Mouse (Mus musculus): ENCODE results near the gene Slc17a8. TPM values are rescaled to one million over a fixed set of nuclear protein-coding genes. Genes with fewer than 3 reads are reported as not detected.
"Not testable (repeated sequence)": the region's sequence is repeated elsewhere in the genome, so short reads cannot be mapped to it uniquely, and the experiment has no call there.

The Slc17a8 gene
- polyA plus RNA-seq (2014; fragmentation: Nextera tagmentation; extraction: Ambion mirVana): 0.31 TPM in 1 of 2 replicates, not detected in the other

GRCm38 (mm10) chr10:89621129-89621528 lies at the start of gene Slc17a8:
TSS of gene Slc17a8 (minus strand) at chr10:89621253.
- Histone ChIP-seq H3K27me3 (ENCODE audit: control insufficient read depth, insufficient read depth, low read length) (no peaks in the 10 kb centered on the region), H3K4me3 (ENCODE audit: low read depth, low read length) (no peak within 1 kb of the TSS), H3K4me2 (ENCODE audit: low read depth) (no peak within 1 kb of the TSS), H3K36me3 (ENCODE audit: control insufficient read depth, insufficient read depth, low read length) (no peaks in the 10 kb centered on the region), H3K9ac (ENCODE audit: low read length) (no peak within 1 kb of the TSS), H3K27ac (ENCODE audit: low read depth, low read length) (no peak within 1 kb of the TSS), H3K9me3 (ENCODE audit: control insufficient read depth, low read length) (no peaks in the 10 kb centered on the region), H3K4me1 (ENCODE audit: control insufficient read depth, insufficient read depth, low read length) (no peaks in the 10 kb centered on the region)
- no peak for ATAC-seq (ENCODE audit: insufficient read depth, low FRiP score, low TSS enrichment)
- DNase-seq (ENCODE audit: low spot score): no peak
- 31% methylated on average over 7 of the region's 7 CpGs for WGBS

DNA sequence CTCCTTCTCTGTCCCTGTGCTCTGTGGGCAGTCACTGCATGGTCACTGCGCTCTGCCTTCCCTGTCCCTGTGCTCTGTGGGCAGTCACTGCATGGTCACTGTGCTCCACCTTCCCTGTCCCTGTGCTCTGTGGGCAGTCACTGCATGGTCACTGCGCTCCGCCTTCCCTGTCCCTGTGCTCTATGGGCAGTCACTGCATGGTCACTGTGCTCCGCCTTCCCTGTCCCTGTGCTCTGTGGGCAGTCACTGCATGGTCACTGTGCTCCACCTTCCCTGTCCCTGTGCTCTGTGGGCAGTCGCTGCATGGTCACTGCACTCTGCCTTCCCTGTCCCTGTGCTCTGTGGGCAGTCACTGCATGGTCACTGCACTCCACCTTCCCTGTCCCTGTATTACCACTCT lies 49.3 kb upstream of the Slc17a8 start:
- H3K27me3 ChIP-seq (ENCODE audit: control insufficient read depth, insufficient read depth, low read length); ATAC-seq (ENCODE audit: insufficient read depth, low FRiP score, low TSS enrichment); H3K4me1 ChIP-seq (ENCODE audit: control insufficient read depth, insufficient read depth, low read length); H3K9ac ChIP-seq (ENCODE audit: low read length); H3K36me3 ChIP-seq (ENCODE audit: control insufficient read depth, insufficient read depth, low read length); DNase-seq (ENCODE audit: low spot score); H3K4me2 ChIP-seq (ENCODE audit: low read depth); H3K27ac ChIP-seq (ENCODE audit: low read depth, low read length); H3K4me3 ChIP-seq (ENCODE audit: low read depth, low read length); H3K9me3 ChIP-seq (ENCODE audit: control insufficient read depth, low read length): not testable (repeated sequence)
- 98% methylated on average over 5 of the region's 5 CpGs for WGBS

DNA sequence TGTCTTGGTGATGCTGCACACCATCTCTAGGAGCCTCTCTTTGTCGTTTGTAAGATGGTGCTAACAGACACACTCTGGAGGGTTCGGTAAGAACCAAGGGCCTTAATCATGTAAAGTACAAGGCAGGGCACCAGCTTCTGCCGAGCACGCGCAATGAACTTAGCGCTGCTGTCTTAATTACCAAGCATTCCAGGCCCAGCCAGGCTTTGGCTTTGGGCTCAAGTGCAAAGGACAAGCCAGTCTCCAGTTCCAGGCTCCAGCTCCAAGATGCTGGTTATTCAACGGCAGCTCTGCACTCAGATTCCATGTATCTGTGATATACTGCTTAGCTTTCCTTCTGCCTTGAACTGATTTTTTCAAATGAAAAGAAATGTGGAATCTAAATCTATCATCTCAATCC lies 46.5 kb upstream of the Slc17a8 start:
- Histone ChIP-seq H3K9ac (ENCODE audit: low read length) (no peak overlapping the region), H3K9me3 (ENCODE audit: control insufficient read depth, low read length) (no peaks in the 10 kb centered on the region), H3K4me3 (ENCODE audit: low read depth, low read length) (no peak overlapping the region), H3K27me3 (ENCODE audit: control insufficient read depth, insufficient read depth, low read length) (no peaks in the 10 kb centered on the region), H3K36me3 (ENCODE audit: control insufficient read depth, insufficient read depth, low read length) (no peaks in the 10 kb centered on the region), H3K4me2 (ENCODE audit: low read depth) (no peak overlapping the region), H3K27ac (ENCODE audit: low read depth, low read length) (no peak overlapping the region), H3K4me1 (ENCODE audit: control insufficient read depth, insufficient read depth, low read length) (no peaks in the 10 kb centered on the region)
- ATAC-seq (ENCODE audit: insufficient read depth, low FRiP score, low TSS enrichment) (no peak), DNase-seq (ENCODE audit: low spot score) (no peak)
- WGBS: 87% methylated on average over 7 of the region's 7 CpGs

DNA sequence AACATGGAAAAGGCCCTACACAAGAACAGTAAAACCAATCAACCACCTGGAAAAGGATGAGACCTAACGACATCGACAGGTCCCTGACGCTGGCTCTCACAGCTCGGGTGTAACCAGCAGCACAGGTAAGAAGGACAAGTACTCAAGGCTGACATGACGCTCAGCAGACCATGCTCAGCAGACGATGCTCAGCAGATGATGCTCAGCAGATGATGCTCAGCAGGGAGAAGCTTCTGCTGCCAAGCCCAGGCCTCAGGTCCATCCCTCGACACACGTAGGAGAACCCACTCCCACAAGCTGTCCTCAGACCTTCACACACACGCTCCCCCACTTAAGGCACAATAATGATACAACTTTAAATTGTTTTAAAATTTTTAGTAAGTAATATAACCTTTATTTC lies 44.6 kb upstream of the Slc17a8 start:
- no peak overlapping the region for H3K4me3 ChIP-seq (ENCODE audit: low read depth, low read length)
- 94% methylated on average over 9 of the region's 9 CpGs for WGBS
- no peak overlapping the region for H3K9ac ChIP-seq (ENCODE audit: low read length)
- no peaks in the 10 kb centered on the region for H3K36me3 ChIP-seq (ENCODE audit: control insufficient read depth, insufficient read depth, low read length)
- no peak for DNase-seq (ENCODE audit: low spot score)
- H3K27ac ChIP-seq (ENCODE audit: low read depth, low read length): no peak overlapping the region
- H3K27me3 ChIP-seq (ENCODE audit: control insufficient read depth, insufficient read depth, low read length): no peaks in the 10 kb centered on the region
- no peaks in the 10 kb centered on the region for H3K9me3 ChIP-seq (ENCODE audit: control insufficient read depth, low read length)
- H3K4me1 ChIP-seq (ENCODE audit: control insufficient read depth, insufficient read depth, low read length): no peaks in the 10 kb centered on the region
- ATAC-seq (ENCODE audit: insufficient read depth, low FRiP score, low TSS enrichment): no peak
- no peak overlapping the region for H3K4me2 ChIP-seq (ENCODE audit: low read depth)

- ATAC-seq (ENCODE audit: insufficient read depth, low FRiP score, low TSS enrichment): no peak
- 92% methylated on average over 8 of the region's 8 CpGs for WGBS
Observed at GRCm38 (mm10) chr10:89664977-89665645, 44.1 kb upstream of the Slc17a8 start.

DNA sequence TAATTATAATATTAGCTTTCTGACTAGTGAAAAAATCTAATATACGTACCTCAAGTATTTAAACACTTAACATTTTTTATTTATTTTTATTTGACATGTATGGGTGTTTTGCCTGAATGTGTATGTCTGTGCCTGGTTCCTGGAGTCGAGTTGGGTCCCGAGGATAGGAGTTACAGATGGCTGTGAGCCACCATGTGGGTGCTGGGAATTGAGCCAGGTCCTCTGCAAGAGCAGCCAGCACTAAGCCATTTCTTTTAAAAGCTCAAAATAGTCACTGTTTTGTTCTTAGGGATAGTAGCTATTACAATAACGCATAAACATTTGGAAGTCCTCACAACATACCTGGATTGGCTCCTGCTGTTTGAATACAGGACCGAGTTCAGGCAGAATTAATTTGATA lies 35.3 kb upstream of the Slc17a8 start:
- H3K9me3 ChIP-seq (ENCODE audit: control insufficient read depth, low read length): no peaks in the 10 kb centered on the region
- no peak overlapping the region for H3K4me2 ChIP-seq (ENCODE audit: low read depth)
- H3K36me3 ChIP-seq (ENCODE audit: control insufficient read depth, insufficient read depth, low read length): peaks cover 5% of the 10 kb centered on the region
- H3K4me3 ChIP-seq (ENCODE audit: low read depth, low read length): no peak overlapping the region
- H3K27me3 ChIP-seq (ENCODE audit: control insufficient read depth, insufficient read depth, low read length): no peaks in the 10 kb centered on the region
- DNase-seq (ENCODE audit: low spot score) (no peak), ATAC-seq (ENCODE audit: insufficient read depth, low FRiP score, low TSS enrichment) (no peak)
- no peak overlapping the region for H3K9ac ChIP-seq (ENCODE audit: low read length)
- no peak overlapping the region for H3K27ac ChIP-seq (ENCODE audit: low read depth, low read length)
- no peaks in the 10 kb centered on the region for H3K4me1 ChIP-seq (ENCODE audit: control insufficient read depth, insufficient read depth, low read length)
- WGBS: 93% methylated on average over 5 of the region's 5 CpGs

More at GRCm38 (mm10) chr10:89664977-89665645, 44.1 kb upstream of the Slc17a8 start:
- H3K9ac ChIP-seq (ENCODE audit: low read length): no peak overlapping the region
- H3K27me3 ChIP-seq (ENCODE audit: control insufficient read depth, insufficient read depth, low read length): no peaks in the 10 kb centered on the region
- H3K27ac ChIP-seq (ENCODE audit: low read depth, low read length): no peak overlapping the region
- no peaks in the 10 kb centered on the region for H3K4me1 ChIP-seq (ENCODE audit: control insufficient read depth, insufficient read depth, low read length)
- no peaks in the 10 kb centered on the region for H3K9me3 ChIP-seq (ENCODE audit: control insufficient read depth, low read length)
- DNase-seq (ENCODE audit: low spot score): no peak
- no peak overlapping the region for H3K4me3 ChIP-seq (ENCODE audit: low read depth, low read length)
- H3K36me3 ChIP-seq (ENCODE audit: control insufficient read depth, insufficient read depth, low read length): no peaks in the 10 kb centered on the region
- no peak overlapping the region for H3K4me2 ChIP-seq (ENCODE audit: low read depth)

DNA sequence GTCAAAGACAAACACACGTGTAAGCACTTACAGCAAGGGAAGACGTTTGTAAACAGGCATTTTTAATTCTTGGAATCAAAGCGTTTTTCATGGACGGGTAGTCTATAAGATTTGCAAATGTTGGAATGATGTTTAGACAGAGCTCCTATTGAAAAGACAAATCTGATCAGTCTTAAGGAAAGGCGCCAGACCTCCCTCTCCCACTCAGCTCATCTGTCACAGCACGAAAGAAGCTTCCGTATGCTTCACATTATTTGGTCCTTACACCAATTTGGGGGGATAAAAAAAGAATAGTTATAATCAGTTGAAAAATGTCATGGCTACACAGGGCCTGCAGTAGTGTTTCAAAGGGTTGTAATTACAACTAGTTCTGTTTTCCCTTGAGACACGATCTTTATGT lies 31.9 kb upstream of the Slc17a8 start:
- H3K4me1 ChIP-seq (ENCODE audit: control insufficient read depth, insufficient read depth, low read length): no peaks in the 10 kb centered on the region
- no peak overlapping the region for H3K4me3 ChIP-seq (ENCODE audit: low read depth, low read length)
- H3K9me3 ChIP-seq (ENCODE audit: control insufficient read depth, low read length): no peaks in the 10 kb centered on the region
- peaks cover 4% of the 10 kb centered on the region; the same call in 1 of the 2 replicates for H3K36me3 ChIP-seq (ENCODE audit: control insufficient read depth, insufficient read depth, low read length)
- no peaks in the 10 kb centered on the region for H3K27me3 ChIP-seq (ENCODE audit: control insufficient read depth, insufficient read depth, low read length)
- WGBS: 91% methylated on average over 8 of the region's 8 CpGs
- H3K27ac ChIP-seq (ENCODE audit: low read depth, low read length): no peak overlapping the region
- H3K4me2 ChIP-seq (ENCODE audit: low read depth): no peak overlapping the region
- no peak for DNase-seq (ENCODE audit: low spot score)
- ATAC-seq (ENCODE audit: insufficient read depth, low FRiP score, low TSS enrichment): no peak
- no peak overlapping the region for H3K9ac ChIP-seq (ENCODE audit: low read length)

GRCm38 (mm10) chr10:89651691-89652090 lies 30.6 kb upstream of the Slc17a8 start:
- no peak for ATAC-seq (ENCODE audit: insufficient read depth, low FRiP score, low TSS enrichment)
- Histone ChIP-seq H3K36me3 (ENCODE audit: control insufficient read depth, insufficient read depth, low read length) (peaks cover 2% of the 10 kb centered on the region), H3K27ac (ENCODE audit: low read depth, low read length) (no peak overlapping the region), H3K4me3 (ENCODE audit: low read depth, low read length) (no peak overlapping the region), H3K9me3 (ENCODE audit: control insufficient read depth, low read length) (no peaks in the 10 kb centered on the region), H3K9ac (ENCODE audit: low read length) (no peak overlapping the region), H3K27me3 (ENCODE audit: control insufficient read depth, insufficient read depth, low read length) (no peaks in the 10 kb centered on the region), H3K4me2 (ENCODE audit: low read depth) (no peak overlapping the region), H3K4me1 (ENCODE audit: control insufficient read depth, insufficient read depth, low read length) (no peaks in the 10 kb centered on the region)
- 86% methylated on average over 1 of the region's 1 CpGs for WGBS
- DNase-seq (ENCODE audit: low spot score): no peak

- 90% methylated on average over 9 of the region's 9 CpGs for WGBS
- H3K9me3 ChIP-seq (ENCODE audit: control insufficient read depth, low read length): no peaks in the 10 kb centered on the region
- no peak overlapping the region for H3K9ac ChIP-seq (ENCODE audit: low read length)
- H3K27me3 ChIP-seq (ENCODE audit: control insufficient read depth, insufficient read depth, low read length): no peaks in the 10 kb centered on the region
- H3K4me1 ChIP-seq (ENCODE audit: control insufficient read depth, insufficient read depth, low read length): no peaks in the 10 kb centered on the region
- no peak overlapping the region for H3K4me2 ChIP-seq (ENCODE audit: low read depth)
- H3K27ac ChIP-seq (ENCODE audit: low read depth, low read length): no peak overlapping the region
- ATAC-seq (ENCODE audit: insufficient read depth, low FRiP score, low TSS enrichment) (no peak), DNase-seq (ENCODE audit: low spot score) (no peak)
- no peak overlapping the region for H3K4me3 ChIP-seq (ENCODE audit: low read depth, low read length)
- H3K36me3 ChIP-seq (ENCODE audit: control insufficient read depth, insufficient read depth, low read length): peaks cover 5% of the 10 kb centered on the region
Observed at GRCm38 (mm10) chr10:89646918-89647317, 25.9 kb upstream of the Slc17a8 start.

All from neural tube, embryonic 11.5 days (tissue).